Mouse (Mus musculus): ENCODE data around the gene Actl11. TPM values are rescaled to one million over a fixed set of nuclear protein-coding genes. Genes with fewer than 3 reads are reported as not detected.

Gene Actl11
- total and polyA plus RNA-seq, 2 experiments from 2014 or later = not detected

GRCm38 (mm10) chr9:107917895-107918608 lies 10.2 kb upstream of the Actl11 start:
- Histone ChIP-seq H3K27me3 (ENCODE audit: insufficient read depth, low read length) (no peaks in the 10 kb centered on the region), H3K4me1 (ENCODE audit: insufficient read depth, low read length) (peaks cover 14% of the 10 kb centered on the region; the same call in 1 of the 2 replicates), H3K27ac (ENCODE audit: low read depth, low read length) (peak overlapping the region; percentile 62), H3K4me2 (ENCODE audit: low read depth, low read length, poor library complexity, severe bottlenecking) (no peak overlapping the region), H3K36me3 (ENCODE audit: insufficient read depth, low read length) (no peaks in the 10 kb centered on the region), H3K9ac (replicated peaks; ENCODE audit: low read length, poor library complexity, severe bottlenecking) (no peak overlapping the region), H3K4me3 (ENCODE audit: low read depth, low read length) (no peak overlapping the region), H3K9me3 (ENCODE audit: low read length) (no peaks in the 10 kb centered on the region)
- no peak for TF ChIP-seq CTCF (IDR thresholded peaks at IDR 0.05)
- WGBS = 19% methylated on average over 13 of the region's 13 CpGs
- ATAC-seq (ENCODE audit: low FRiP score) = peak; percentile 64; the same call in 1 of the 2 replicates
- peak; percentile 71 for DNase-seq (ENCODE audit: low spot score)

GRCm38 (mm10) chr9:107918884-107919283 lies 9.4 kb upstream of the Actl11 start:
- Histone ChIP-seq H3K4me2 (ENCODE audit: low read depth, low read length, poor library complexity, severe bottlenecking) (no peak overlapping the region), H3K27me3 (ENCODE audit: insufficient read depth, low read length) (no peaks in the 10 kb centered on the region), H3K27ac (ENCODE audit: low read depth, low read length) (peak overlapping the region; percentile 59; the same call in 1 of the 2 replicates), H3K36me3 (ENCODE audit: insufficient read depth, low read length) (no peaks in the 10 kb centered on the region), H3K9ac (replicated peaks; ENCODE audit: low read length, poor library complexity, severe bottlenecking) (no peak overlapping the region), H3K4me3 (ENCODE audit: low read depth, low read length) (no peak overlapping the region), H3K9me3 (ENCODE audit: low read length) (no peaks in the 10 kb centered on the region), H3K4me1 (ENCODE audit: insufficient read depth, low read length) (peaks cover 19% of the 10 kb centered on the region; the same call in 1 of the 2 replicates)
- no peak for DNase-seq (ENCODE audit: low spot score)
- 80% methylated on average over 6 of the region's 6 CpGs for WGBS
- TF ChIP-seq CTCF (IDR thresholded peaks at IDR 0.05) = no peak
- ATAC-seq (ENCODE audit: low FRiP score) = no peak

DNA sequence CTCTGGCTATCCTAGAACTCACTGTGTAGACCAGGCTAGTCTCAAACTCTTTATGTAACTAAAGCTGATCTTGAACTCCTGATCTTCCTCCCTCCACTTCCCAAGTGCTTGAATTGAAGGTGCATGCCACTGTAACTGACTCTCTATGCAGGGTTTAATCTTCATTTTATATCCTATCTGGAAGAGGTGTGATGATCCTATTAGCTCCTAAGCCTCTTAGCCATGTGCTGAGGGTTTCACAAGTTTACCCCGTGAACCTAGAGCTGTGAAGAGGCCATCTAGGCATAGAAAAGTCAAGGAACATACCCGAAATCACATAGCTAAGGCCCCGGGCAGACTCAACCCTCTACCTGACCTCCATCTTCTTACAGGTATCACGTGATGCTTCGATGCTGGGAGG lies 8.8 kb upstream of the Actl11 start:
- Histone ChIP-seq H3K36me3 (ENCODE audit: insufficient read depth, low read length) (no peaks in the 10 kb centered on the region), H3K9ac (replicated peaks; ENCODE audit: low read length, poor library complexity, severe bottlenecking) (no peak overlapping the region), H3K27ac (ENCODE audit: low read depth, low read length) (no peak overlapping the region), H3K4me3 (ENCODE audit: low read depth, low read length) (no peak overlapping the region), H3K27me3 (ENCODE audit: insufficient read depth, low read length) (no peaks in the 10 kb centered on the region), H3K4me2 (ENCODE audit: low read depth, low read length, poor library complexity, severe bottlenecking) (no peak overlapping the region), H3K9me3 (ENCODE audit: low read length) (no peaks in the 10 kb centered on the region), H3K4me1 (ENCODE audit: insufficient read depth, low read length) (peaks cover 19% of the 10 kb centered on the region; the same call in 1 of the 2 replicates)
- WGBS = 73% methylated on average over 5 of the region's 5 CpGs
- TF ChIP-seq CTCF (IDR thresholded peaks at IDR 0.05) = no peak
- DNase-seq (ENCODE audit: low spot score) (no peak), ATAC-seq (ENCODE audit: low FRiP score) (no peak)

DNA sequence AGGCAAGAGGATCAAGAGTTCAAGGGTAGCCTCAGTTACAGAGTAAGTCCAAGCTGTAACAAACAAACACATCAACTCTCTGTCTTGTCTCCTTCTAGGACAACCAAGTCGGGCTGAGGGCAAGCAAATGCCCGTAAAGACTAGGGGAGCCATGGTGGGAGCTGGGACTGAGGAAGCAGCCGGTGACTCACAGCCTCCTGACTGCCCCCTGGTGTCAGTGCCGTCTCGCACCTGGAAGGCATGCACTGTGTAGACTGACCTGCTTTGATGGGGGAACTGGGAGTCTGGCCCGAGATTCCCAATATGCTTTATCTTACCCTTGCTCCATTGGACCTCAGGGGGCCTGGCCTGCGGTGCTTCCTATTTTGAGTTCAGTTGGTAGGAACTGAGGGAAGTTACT lies 5.2 kb upstream of the Actl11 start:
- WGBS = 26% methylated on average over 7 of the region's 7 CpGs
- DNase-seq (ENCODE audit: low spot score) = no peak
- Histone ChIP-seq H3K9ac (replicated peaks; ENCODE audit: low read length, poor library complexity, severe bottlenecking) (no peak overlapping the region), H3K4me2 (ENCODE audit: low read depth, low read length, poor library complexity, severe bottlenecking) (no peak overlapping the region), H3K27ac (ENCODE audit: low read depth, low read length) (0 out of 2 replicates have a peak overlapping the region, but pooled peaks have one; percentile 12), H3K36me3 (ENCODE audit: insufficient read depth, low read length) (no peaks in the 10 kb centered on the region), H3K9me3 (ENCODE audit: low read length) (no peaks in the 10 kb centered on the region), H3K4me3 (ENCODE audit: low read depth, low read length) (no peak overlapping the region), H3K4me1 (ENCODE audit: insufficient read depth, low read length) (peaks cover 21% of the 10 kb centered on the region; the same call in 1 of the 2 replicates), H3K27me3 (ENCODE audit: insufficient read depth, low read length) (no peaks in the 10 kb centered on the region)
- TF ChIP-seq CTCF (IDR thresholded peaks at IDR 0.05) = peak; percentile 52
- ATAC-seq (ENCODE audit: low FRiP score) = no peak

DNA sequence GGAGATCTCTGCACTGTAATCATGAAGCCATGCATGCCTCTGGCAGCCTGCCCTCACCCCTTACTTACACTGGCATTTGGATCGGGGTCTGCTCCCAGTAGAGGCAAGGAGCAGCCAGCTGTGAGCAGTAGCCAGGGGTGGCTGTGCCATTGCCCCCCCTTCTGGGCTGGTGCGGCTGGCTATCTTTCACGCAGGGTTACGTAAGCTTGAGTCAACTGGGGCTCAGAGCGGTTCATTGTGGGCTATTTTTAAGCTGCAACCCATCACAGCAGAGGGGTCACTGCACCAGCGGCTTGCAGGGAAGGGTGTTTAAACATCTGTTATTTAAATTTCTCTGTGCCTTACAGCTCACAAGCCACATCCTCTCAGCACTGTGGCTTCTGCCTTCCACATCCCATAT lies 4.3 kb upstream of the Actl11 start:
- DNase-seq (ENCODE audit: low spot score) = no peak
- WGBS = 44% methylated on average over 6 of the region's 6 CpGs
- Histone ChIP-seq H3K9me3 (ENCODE audit: low read length) (no peaks in the 10 kb centered on the region), H3K4me3 (ENCODE audit: low read depth, low read length) (no peak overlapping the region), H3K27ac (ENCODE audit: low read depth, low read length) (peak overlapping the region; percentile 12), H3K4me2 (ENCODE audit: low read depth, low read length, poor library complexity, severe bottlenecking) (no peak overlapping the region), H3K36me3 (ENCODE audit: insufficient read depth, low read length) (no peaks in the 10 kb centered on the region), H3K9ac (replicated peaks; ENCODE audit: low read length, poor library complexity, severe bottlenecking) (no peak overlapping the region), H3K27me3 (ENCODE audit: insufficient read depth, low read length) (no peaks in the 10 kb centered on the region), H3K4me1 (ENCODE audit: insufficient read depth, low read length) (0 out of 2 replicates have a peak, but pooled peaks cover 14% of the 10 kb centered on the region)
- TF ChIP-seq CTCF (IDR thresholded peaks at IDR 0.05) = no peak
- ATAC-seq (ENCODE audit: low FRiP score) = no peak

DNA sequence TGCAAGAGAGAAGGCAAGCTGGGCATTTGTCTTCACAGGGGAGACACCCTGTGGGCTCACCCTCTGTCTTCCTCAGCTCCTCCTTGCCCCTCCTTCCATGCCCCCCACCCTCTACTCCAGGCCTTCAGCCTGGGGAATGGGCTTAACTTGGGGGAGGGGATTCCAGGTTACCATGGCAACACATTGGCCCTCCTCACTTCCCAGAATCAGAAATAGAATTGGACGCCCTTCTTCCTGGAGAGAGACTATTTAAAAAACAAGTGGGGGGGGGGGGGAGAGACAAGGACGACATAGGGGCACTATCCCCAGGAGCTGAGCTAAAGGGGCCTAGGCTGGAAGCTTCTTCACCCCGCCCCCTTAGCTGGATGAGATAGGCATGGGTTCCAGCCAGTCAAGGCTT lies 3.0 kb upstream of the Actl11 start:
- H3K9ac ChIP-seq (replicated peaks; ENCODE audit: low read length, poor library complexity, severe bottlenecking) = no peak overlapping the region
- H3K9me3 ChIP-seq (ENCODE audit: low read length) = no peaks in the 10 kb centered on the region
- ATAC-seq (ENCODE audit: low FRiP score) (no peak), DNase-seq (ENCODE audit: low spot score) (no peak)
- H3K27me3 ChIP-seq (ENCODE audit: insufficient read depth, low read length) = no peaks in the 10 kb centered on the region
- 15% methylated on average over 3 of the region's 3 CpGs for WGBS
- H3K4me2 ChIP-seq (ENCODE audit: low read depth, low read length, poor library complexity, severe bottlenecking) = no peak overlapping the region
- H3K27ac ChIP-seq (ENCODE audit: low read depth, low read length) = peak overlapping the region; percentile 12; the same call in 1 of the 2 replicates
- 0 out of 2 replicates have a peak, but pooled peaks cover 14% of the 10 kb centered on the region for H3K4me1 ChIP-seq (ENCODE audit: insufficient read depth, low read length)
- no peak overlapping the region for H3K4me3 ChIP-seq (ENCODE audit: low read depth, low read length)
- TF ChIP-seq CTCF (IDR thresholded peaks at IDR 0.05) = no peak
- H3K36me3 ChIP-seq (ENCODE audit: insufficient read depth, low read length) = no peaks in the 10 kb centered on the region
